Mouse (Mus musculus) heart, embryonic 10.5 days (tissue): ENCODE results near the gene Tctn1. TPM values are rescaled to one million over a fixed set of nuclear protein-coding genes. Genes with fewer than 3 reads are reported as not detected.

Source experiments
- DNase-seq: peaks from one replicate; pipeline ENCODE4 v3.0.0-alpha.2; 2017; ENCODE audit warnings: low spot score
- H3K27ac ChIP-seq: fragments of 300-500 bp; sonication (generic); 2 replicates; pipeline ENCODE4 v1.5.1; 2016; ENCODE audit warnings: mild to moderate bottlenecking
- H3K27me3 ChIP-seq: fragments of 300-500 bp; sonication (generic); 2 replicates; pipeline ENCODE4 v1.6.1; 2016; ENCODE audit warnings: mild to moderate bottlenecking; ENCODE audit not compliant: poor library complexity, insufficient read depth, severe bottlenecking
- H3K36me3 ChIP-seq: fragments of 300-500 bp; sonication (generic); 2 replicates; pipeline ENCODE4 v1.6.1; 2016; ENCODE audit warnings: mild to moderate bottlenecking, moderate library complexity
- H3K4me1 ChIP-seq: fragments of 300-500 bp; sonication (generic); 2 replicates; pipeline ENCODE4 v1.6.1; 2016; ENCODE audit warnings: mild to moderate bottlenecking
- H3K4me3 ChIP-seq: fragments of 300-500 bp; sonication (generic); 2 replicates; pipeline ENCODE4 v1.5.1; 2016; ENCODE audit warnings: mild to moderate bottlenecking, moderate library complexity
- H3K9me3 ChIP-seq: fragments of 300-500 bp; sonication (generic); 2 replicates; pipeline ENCODE4 v1.6.1; 2016; ENCODE audit warnings: mild to moderate bottlenecking, moderate library complexity
- WGBS: fragments of 180-500 bp; shearing (Covaris S2); methylation state at CpG from one replicate; pipeline ENCODE4 v1.1.7; 2016; 5-methylcytosine and 5-hydroxymethylcytosine counted together
- polyA plus RNA-seq: library from polyadenylated mRNA; unstranded; fragments of >200 nt; fragmentation: Nextera tagmentation; extraction: Ambion mirVana; gene quantifications from 2 replicates; pipeline ENCODE4 v1.2.1, GENCODE M21; 2016

Gene Tctn1
- polyA plus RNA-seq = 2.4 and 3.1 TPM in 2 replicates

DNA sequence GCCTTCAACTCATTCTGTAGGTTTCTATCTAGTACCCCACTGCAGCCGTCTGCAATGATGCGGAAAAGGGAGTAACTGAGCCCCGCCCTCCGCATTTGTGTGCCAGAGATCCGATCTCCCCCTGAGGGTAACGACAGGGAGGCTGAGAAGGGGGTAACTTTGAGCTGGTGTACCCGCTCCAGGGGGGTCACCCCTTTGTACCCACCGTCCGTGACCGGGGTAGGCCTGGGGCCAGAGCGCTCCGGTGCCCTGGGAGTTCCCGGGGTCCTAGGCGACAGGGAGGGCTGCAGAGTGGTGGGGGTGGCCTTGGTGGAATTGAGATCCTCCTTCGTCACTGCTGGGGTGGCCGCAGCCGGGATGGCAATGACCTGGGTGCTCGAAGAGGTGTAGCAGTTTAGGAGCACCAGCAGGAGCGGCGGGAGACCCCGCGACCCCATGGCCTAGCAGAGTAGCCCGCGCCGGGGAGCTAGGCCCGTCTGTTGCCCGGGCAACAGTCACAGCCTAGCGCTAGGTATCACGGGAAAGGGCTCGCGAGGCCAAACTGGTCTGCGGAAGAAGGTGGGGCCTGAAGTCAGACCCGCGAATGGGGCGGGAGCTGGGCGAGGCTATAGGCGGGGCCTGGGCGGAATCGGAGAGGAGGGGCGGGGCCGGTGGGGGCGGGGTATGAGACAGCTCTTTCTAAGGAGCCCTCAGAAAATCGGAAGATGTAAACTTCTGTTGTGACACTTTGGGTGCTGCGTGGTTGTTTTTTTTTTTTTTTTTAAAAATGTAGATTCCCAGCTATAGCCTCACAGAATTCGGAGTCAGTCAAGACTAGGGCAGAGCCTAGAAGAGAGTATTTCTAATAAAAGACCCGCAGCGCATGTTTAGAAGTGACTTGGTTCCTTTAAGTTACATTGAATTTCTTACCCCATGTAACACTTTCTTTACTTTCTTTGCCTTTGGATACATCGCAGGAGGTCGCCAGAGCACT lies at the start of gene Tctn1:
Gene Tctn1 (minus strand): TSS at position 528 of the 973 bp plus-strand sequence.
- no peaks in the 10 kb centered on the region for H3K9me3 ChIP-seq
- H3K27me3 ChIP-seq = no peaks in the 10 kb centered on the region
- peak within 1 kb of the TSS; percentile 75 for H3K4me3 ChIP-seq
- peak within 1 kb of the TSS; percentile 84 for H3K27ac ChIP-seq
- 2% methylated on average over 49 of the region's 49 CpGs for WGBS
- DNase-seq = peak; percentile 98
- peaks cover 14% of the 10 kb centered on the region for H3K4me1 ChIP-seq
- peaks cover 12% of the 10 kb centered on the region for H3K36me3 ChIP-seq

DNA sequence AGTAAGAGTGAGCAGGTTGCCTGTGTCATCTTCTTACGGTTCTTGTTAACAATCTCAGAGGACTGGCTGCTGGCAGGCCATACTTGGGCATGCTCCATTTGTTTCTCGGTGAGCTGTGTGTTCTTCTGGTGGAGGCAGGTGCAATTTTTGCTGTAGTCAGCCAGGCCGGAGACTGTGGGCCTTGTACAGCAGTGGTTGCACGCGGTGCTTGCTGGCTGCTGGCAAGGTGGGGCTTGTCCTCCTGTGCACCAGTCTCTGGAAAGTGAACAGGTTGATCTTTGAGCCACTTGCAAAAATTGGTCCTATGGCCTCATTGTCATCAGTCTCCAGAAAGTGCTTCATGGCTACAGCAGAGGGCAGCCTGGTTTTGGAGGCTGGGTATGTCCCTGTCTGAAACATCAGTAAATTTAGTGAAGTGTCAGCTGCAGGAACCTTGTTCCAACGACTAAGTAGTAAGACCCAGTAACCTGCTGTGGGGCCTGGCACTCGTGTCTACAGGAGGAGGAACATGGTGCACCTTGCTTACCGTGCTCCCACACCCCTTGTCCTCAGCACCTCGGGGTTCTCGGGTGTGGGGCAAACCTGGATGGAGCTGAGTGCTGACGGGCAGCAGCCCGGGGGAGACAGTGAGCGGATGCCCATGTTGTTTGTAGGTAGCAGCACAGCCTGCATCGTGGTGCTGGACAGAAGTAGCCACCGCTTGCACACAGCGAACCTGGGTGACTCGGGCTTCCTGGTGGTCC lies 48.9 kb upstream of the Tctn1 start:
- H3K4me1 ChIP-seq = peaks cover 21% of the 10 kb centered on the region
- H3K27me3 ChIP-seq = no peaks in the 10 kb centered on the region
- H3K4me3 ChIP-seq = no peak overlapping the region
- H3K9me3 ChIP-seq = no peaks in the 10 kb centered on the region
- 90% methylated on average over 17 of the region's 17 CpGs for WGBS
- H3K36me3 ChIP-seq = peaks cover 73% of the 10 kb centered on the region
- H3K27ac ChIP-seq = no peak overlapping the region
- DNase-seq = no peak

DNA sequence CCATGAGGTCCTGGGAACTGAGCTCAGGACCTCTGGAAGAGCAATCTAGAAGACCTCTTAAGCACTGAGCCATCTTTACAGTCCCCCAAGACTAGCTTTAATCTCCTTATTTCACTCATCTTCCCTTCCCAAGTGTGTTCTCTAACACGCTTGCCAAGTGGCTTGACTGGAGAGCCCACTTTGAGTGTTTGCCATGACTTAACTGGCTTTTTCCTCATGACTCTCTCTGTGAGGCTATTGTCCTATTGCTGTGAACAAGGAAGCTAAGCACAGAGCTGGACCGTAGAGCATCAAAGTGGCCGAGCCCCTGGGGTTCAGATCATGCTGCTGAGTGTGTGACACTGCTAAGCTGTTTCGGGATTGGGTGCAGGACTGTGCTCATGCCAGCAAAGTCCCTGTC lies 48.1 kb upstream of the Tctn1 start:
- peaks cover 17% of the 10 kb centered on the region for H3K4me1 ChIP-seq
- no peak overlapping the region for H3K4me3 ChIP-seq
- H3K9me3 ChIP-seq = no peaks in the 10 kb centered on the region
- H3K36me3 ChIP-seq = peaks cover 74% of the 10 kb centered on the region
- no peaks in the 10 kb centered on the region for H3K27me3 ChIP-seq
- DNase-seq = no peak
- no peak overlapping the region for H3K27ac ChIP-seq
- 94% methylated on average over 4 of the region's 4 CpGs for WGBS

DNA sequence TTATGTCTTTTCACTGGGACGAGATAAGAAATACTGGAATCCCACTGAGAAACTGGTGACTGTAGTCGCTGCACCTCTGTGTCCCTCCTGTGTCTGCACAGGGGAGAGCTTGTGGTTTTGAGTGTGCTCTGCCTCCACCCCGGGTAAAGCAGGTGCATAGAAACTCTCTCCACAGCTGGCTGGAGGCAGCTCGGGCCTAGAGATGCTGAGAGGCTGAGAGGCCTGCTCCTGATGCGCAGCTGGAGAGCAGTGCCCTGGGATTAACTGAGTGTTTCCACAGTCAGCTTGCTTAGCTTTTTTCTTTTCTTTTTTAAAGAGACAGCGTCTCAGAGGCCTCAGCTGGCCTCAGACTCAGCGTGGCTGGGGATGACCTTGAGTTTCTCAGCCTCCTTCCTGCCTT lies 47.4 kb upstream of the Tctn1 start:
- no peak overlapping the region for H3K27ac ChIP-seq
- DNase-seq = no peak
- WGBS = 73% methylated on average over 7 of the region's 7 CpGs
- H3K9me3 ChIP-seq = no peaks in the 10 kb centered on the region
- H3K4me1 ChIP-seq = peaks cover 15% of the 10 kb centered on the region
- H3K4me3 ChIP-seq = no peak overlapping the region
- H3K36me3 ChIP-seq = peaks cover 68% of the 10 kb centered on the region
- H3K27me3 ChIP-seq = no peaks in the 10 kb centered on the region

DNA sequence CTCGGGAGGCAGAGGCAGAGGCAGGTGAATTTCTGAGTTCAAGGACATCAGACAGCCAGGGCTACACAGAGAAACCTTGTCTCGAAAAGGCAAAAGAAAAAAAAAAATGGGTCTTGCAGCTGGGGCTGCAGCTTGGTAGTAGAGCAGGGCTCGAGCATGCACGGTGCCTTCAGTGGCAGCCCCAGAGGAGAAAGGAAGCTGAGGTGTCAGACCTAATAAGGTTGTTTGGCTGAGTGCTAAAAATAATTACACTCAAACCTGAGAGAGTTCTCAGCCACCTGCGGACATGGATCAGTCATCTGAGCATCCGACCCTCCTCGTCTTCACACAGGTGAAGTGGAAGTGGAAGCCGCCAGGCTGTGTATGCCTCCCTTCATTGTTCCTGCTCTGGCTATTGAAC lies 46.4 kb upstream of the Tctn1 start:
- peak overlapping the region; percentile 59; the same call in 1 of the 2 replicates for H3K27ac ChIP-seq
- peaks cover 60% of the 10 kb centered on the region for H3K36me3 ChIP-seq
- H3K4me1 ChIP-seq = peaks cover 15% of the 10 kb centered on the region
- DNase-seq = no peak
- 64% methylated on average over 8 of the region's 8 CpGs for WGBS
- no peaks in the 10 kb centered on the region for H3K27me3 ChIP-seq
- no peaks in the 10 kb centered on the region for H3K9me3 ChIP-seq
- no peak overlapping the region for H3K4me3 ChIP-seq

DNA sequence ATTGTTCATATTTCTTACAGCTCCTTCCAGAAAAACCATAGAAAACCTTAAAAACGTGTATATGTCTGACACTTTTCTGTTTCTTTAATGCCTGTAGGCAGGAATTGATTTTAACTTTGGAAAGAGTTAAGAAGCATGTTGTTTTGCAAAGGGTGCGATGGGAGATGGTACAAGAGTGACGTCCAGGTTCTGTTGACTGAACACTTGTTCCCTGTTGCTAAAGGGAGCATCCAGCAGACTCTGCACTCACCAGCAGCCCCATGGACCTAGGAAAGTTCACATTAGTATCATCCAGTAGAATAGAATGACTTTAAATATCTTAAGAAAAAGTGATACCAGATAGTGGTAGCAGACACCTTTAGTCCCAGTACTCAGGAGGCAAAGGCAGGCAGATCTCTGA lies 42.3 kb upstream of the Tctn1 start:
- Histone ChIP-seq H3K4me3 (no peak overlapping the region), H3K27me3 (no peaks in the 10 kb centered on the region), H3K36me3 (peaks cover 31% of the 10 kb centered on the region), H3K4me1 (peaks cover 34% of the 10 kb centered on the region), H3K27ac (no peak overlapping the region), H3K9me3 (no peaks in the 10 kb centered on the region)
- DNase-seq = no peak
- 80% methylated on average over 3 of the region's 3 CpGs for WGBS

DNA sequence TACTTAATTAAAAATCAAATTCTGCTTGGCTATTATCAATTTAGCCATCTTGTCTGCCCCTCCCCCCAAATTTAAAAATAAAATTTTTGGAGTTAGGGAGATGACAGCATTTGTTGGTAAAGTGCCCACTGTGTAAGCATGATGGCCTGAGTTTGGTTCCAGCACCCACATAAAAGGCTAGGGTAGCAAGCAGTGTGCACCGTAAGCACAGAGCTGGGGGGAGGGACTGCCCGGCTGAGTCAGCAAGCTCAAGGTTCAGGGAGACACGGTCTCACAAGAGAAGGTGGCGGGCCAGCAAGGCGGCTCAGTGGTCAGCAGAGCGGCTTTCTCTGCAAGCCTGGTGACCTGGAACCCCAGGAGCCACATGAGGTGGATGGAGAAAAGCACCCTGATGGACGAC lies 41.2 kb upstream of the Tctn1 start:
- no peak for DNase-seq
- Histone ChIP-seq H3K9me3 (no peaks in the 10 kb centered on the region), H3K27ac (no peak overlapping the region), H3K27me3 (no peaks in the 10 kb centered on the region), H3K36me3 (peaks cover 26% of the 10 kb centered on the region), H3K4me3 (no peak overlapping the region), H3K4me1 (peaks cover 34% of the 10 kb centered on the region)
- WGBS = 93% methylated on average over 7 of the region's 7 CpGs

DNA sequence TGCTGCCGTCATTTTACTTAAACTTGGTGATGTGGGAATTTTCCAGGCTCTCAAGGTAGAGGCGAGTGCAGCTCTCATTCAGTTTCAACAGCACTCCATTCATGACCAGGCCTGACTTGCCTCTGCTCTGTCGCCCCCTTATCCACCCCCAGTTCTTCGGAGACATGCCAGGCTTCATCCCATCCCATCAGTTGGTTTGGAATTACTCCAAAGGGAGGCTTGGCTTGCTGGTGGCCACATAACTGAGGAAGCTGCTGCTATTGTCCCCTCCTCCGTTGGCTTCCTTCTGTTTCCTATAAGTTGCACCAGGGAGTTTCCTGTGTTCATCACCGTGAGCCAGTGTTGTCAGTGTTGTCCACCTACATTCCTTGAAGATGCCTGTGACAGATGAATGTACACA lies 40.3 kb upstream of the Tctn1 start:
- 77% methylated on average over 6 of the region's 6 CpGs for WGBS
- Histone ChIP-seq H3K4me3 (no peak overlapping the region), H3K9me3 (no peaks in the 10 kb centered on the region), H3K27me3 (no peaks in the 10 kb centered on the region), H3K4me1 (peaks cover 34% of the 10 kb centered on the region), H3K36me3 (peaks cover 31% of the 10 kb centered on the region), H3K27ac (no peak overlapping the region)
- DNase-seq = no peak

DNA sequence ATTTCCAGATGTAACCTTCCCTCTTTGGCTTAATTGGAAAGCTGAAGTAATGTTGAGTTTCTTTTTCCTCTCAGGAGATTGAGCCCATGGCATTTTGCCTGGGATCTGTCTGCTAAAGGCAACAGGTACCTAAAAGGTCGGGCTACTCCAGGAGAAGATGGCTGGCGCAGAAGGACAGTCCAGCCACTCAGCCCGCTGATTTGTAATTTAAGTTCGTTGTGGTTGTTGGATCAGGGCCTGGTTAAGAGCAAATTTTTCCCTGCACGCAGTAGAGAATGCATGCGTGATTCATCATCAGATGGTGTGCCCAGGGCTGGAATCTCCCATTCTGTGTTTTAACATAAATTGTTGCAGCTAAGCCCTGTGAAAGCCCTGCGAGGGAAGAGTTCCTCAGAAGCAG lies 39.7 kb upstream of the Tctn1 start:
- DNase-seq = no peak
- H3K27ac ChIP-seq = no peak overlapping the region
- H3K9me3 ChIP-seq = no peaks in the 10 kb centered on the region
- no peaks in the 10 kb centered on the region for H3K27me3 ChIP-seq
- 90% methylated on average over 7 of the region's 7 CpGs for WGBS
- H3K4me1 ChIP-seq = peaks cover 34% of the 10 kb centered on the region
- H3K4me3 ChIP-seq = no peak overlapping the region
- peaks cover 28% of the 10 kb centered on the region for H3K36me3 ChIP-seq

DNA sequence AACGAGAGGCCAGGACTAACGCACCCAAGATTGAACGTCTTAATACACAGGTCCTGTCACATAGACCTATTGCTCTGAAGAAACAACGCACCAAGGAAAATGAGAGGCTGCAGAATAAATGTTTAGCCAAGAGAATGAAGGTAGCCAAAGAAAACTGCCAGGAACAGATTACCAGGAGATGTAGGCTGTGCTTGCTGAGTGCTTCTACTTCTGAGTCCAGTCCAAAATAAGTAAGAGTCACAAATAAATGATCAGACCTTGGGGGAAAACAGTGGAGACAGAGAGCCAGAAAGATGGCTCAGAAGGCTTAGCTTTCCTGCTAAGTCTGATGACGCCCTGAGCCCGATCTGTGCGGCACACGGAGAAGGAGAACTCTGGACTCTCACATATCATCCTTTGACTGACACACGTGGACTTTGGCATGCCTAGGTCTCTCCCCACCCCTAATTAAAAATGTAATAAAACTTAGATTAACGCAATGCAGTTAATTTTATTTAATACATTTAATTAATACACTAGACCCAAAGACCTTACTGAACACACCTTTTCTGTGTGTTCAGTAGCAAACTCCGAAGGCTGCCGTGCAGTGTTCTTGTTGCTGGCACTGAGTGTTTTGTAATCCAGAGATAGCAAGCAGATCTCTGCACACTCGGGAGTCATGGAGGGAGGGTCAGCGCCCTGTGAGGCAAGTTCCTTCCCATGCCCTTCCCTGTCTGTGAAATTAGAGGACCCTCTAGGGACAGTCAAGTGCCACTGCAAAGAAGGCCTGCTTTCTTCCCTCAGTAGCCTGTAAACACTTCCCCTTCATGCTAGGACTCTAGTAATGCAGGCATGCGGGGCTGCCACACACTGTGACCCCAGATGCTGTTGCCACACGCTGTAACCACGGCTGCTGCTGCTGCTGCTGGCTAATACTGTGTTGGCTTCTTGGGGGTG lies 38.8 kb upstream of the Tctn1 start:
- Histone ChIP-seq H3K27me3 (no peaks in the 10 kb centered on the region), H3K4me3 (no peak overlapping the region), H3K4me1 (peaks cover 40% of the 10 kb centered on the region), H3K9me3 (no peaks in the 10 kb centered on the region), H3K27ac (no peak overlapping the region), H3K36me3 (peaks cover 19% of the 10 kb centered on the region)
- DNase-seq = no peak
- whole genome bisulfite sequencing = 71% methylated on average over 17 of the region's 17 CpGs

DNA sequence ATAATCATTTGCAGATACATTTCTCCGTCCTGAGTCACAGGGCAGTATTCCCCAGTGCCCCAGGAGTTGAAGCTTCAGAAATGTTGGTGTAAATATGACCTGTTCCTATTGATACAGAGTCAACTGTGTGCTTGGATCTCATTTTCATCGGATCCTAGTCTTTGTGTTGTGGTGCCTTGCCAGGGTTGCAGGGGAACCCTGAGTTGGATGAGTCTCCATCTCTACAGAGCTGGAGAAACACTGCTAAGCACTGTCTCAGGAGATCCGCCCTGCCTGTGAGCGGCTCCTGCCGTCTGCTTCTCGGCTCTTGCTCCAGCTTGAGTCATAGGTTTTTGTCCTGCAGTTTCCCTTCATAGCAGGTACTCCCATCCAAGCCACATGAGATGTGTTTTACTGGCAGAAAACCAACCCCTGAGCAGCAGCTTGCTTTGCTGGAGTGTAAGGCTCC lies 35.8 kb upstream of the Tctn1 start:
- H3K27ac ChIP-seq = no peak overlapping the region
- no peaks in the 10 kb centered on the region for H3K9me3 ChIP-seq
- no peak overlapping the region for H3K4me3 ChIP-seq
- H3K4me1 ChIP-seq = peaks cover 47% of the 10 kb centered on the region
- H3K27me3 ChIP-seq = no peaks in the 10 kb centered on the region
- H3K36me3 ChIP-seq = peaks cover 15% of the 10 kb centered on the region
- no peak for DNase-seq
- WGBS = 86% methylated on average over 6 of the region's 6 CpGs
